Mouse (Mus musculus): ENCODE results near the gene Kdm4a.

- TF ChIP-seq CTCF (conservative IDR thresholded peaks at IDR 0.05; ENCODE audit: low read length) = no peak
- TF ChIP-seq NANOG (IDR thresholded peaks at IDR 0.05; ENCODE audit: borderline replicate concordance, low read length) = no peak
- no peak for TF ChIP-seq POU5F1 (IDR thresholded peaks at IDR 0.05; ENCODE audit: borderline replicate concordance, low read length)
These were observed 834 bp downstream of the Kdm4a start for GRCm38 (mm10) chr4:118178952-118179466.

Measured in E14TG2a.4 (cell line).